Mouse (Mus musculus): ENCODE results near the gene Zbtb20.

- TF ChIP-seq CTCF (IDR thresholded peaks at IDR 0.05; ENCODE audit: control insufficient read depth, insufficient read depth, insufficient replicate concordance, low read depth, low read length): no peak
- TF ChIP-seq POLR2A (IDR thresholded peaks at IDR 0.05; ENCODE audit: control insufficient read depth, low read depth, low read length): no peak
These were observed 37.5 kb upstream of the Zbtb20 start for GRCm38 (mm10) chr16:42838226-42838625.
